Mouse (Mus musculus) myocyte (in vitro differentiated cells): ENCODE data around the gene Flywch2. TPM values are rescaled to one million over a fixed set of nuclear protein-coding genes. Genes with fewer than 3 reads are reported as not detected.
"Not testable (repeated sequence)": the region's sequence is repeated elsewhere in the genome, so short reads cannot be mapped to it uniquely, and the experiment has no call there.

ENCODE experiments used
- H3K27me3 ChIP-seq: one replicate; pipeline ENCODE4 v1.6.1; 2011; ENCODE audit not compliant: control insufficient read depth, insufficient read depth, insufficient read length
- H3K36me3 ChIP-seq: one replicate; pipeline ENCODE4 v1.6.1; 2011; ENCODE audit not compliant: control insufficient read depth, insufficient read depth
- H3K4me2 ChIP-seq: one replicate; pipeline ENCODE4 v1.6.1; 2011; ENCODE audit warnings: low read depth, control low read depth
- H3K4me3 ChIP-seq: one replicate; pipeline ENCODE4 v1.5.1; 2011; ENCODE audit warnings: mild to moderate bottlenecking, control low read depth, moderate library complexity
- H3K79me2 ChIP-seq: one replicate; pipeline ENCODE4 v1.6.1; 2011; ENCODE audit not compliant: control insufficient read depth, insufficient read depth
- H3ac ChIP-seq: one replicate; pipeline ENCODE4 v1.6.1; 2011; ENCODE audit not compliant: control insufficient read depth, insufficient read length
- CEBPB ChIP-seq: IDR thresholded peaks from 2 replicates; pipeline ENCODE4 v1.6.1; 2011; ENCODE audit warnings: mild to moderate bottlenecking, moderate library complexity; ENCODE audit not compliant: poor library complexity, insufficient read depth, severe bottlenecking
- E2F4 ChIP-seq: IDR thresholded peaks from one replicate; pipeline ENCODE4 v1.6.1; 2011; ENCODE audit warnings: mild to moderate bottlenecking, control low read depth, moderate library complexity; ENCODE audit not compliant: insufficient read depth
- MAX ChIP-seq: IDR thresholded peaks from one replicate; pipeline ENCODE4 v1.6.1; 2011; ENCODE audit warnings: low read depth, mild to moderate bottlenecking, control low read depth
- MYOD1 ChIP-seq, 3 experiments: IDR thresholded peaks; one replicate each; pipeline ENCODE4 v1.6.1; 2011; ENCODE audit warnings: control low read depth in 2 of 3, low read depth in 2 of 3, mild to moderate bottlenecking in 2 of 3, moderate library complexity in 1 of 3; ENCODE audit not compliant: insufficient read length in 2 of 3, control insufficient read depth in 1 of 3
- MYOG ChIP-seq, 3 experiments: IDR thresholded peaks; one replicate each; pipeline ENCODE4 v1.6.1; 2011; ENCODE audit warnings: control low read depth in 2 of 3, low read depth in 2 of 3, mild to moderate bottlenecking in 2 of 3; ENCODE audit not compliant: insufficient read length in 2 of 3, control insufficient read depth in 1 of 3, insufficient read depth in 1 of 3
- POLR2A ChIP-seq: IDR thresholded peaks from one replicate; pipeline ENCODE4 v1.6.1; 2011; ENCODE audit warnings: low read depth, mild to moderate bottlenecking, control low read depth, moderate library complexity; ENCODE audit not compliant: insufficient read length
- POLR2AphosphoS2 ChIP-seq: IDR thresholded peaks from one replicate; pipeline ENCODE4 v1.6.1; 2011; ENCODE audit warnings: low read depth, control low read depth; ENCODE audit not compliant: insufficient read length
- REST ChIP-seq: IDR thresholded peaks from one replicate; pipeline ENCODE4 v1.6.1; 2011; ENCODE audit warnings: mild to moderate bottlenecking, control low read depth, moderate library complexity; ENCODE audit not compliant: insufficient read depth, insufficient read length
- SRF ChIP-seq: IDR thresholded peaks from one replicate; pipeline ENCODE4 v1.6.1; 2011; ENCODE audit warnings: low read depth; ENCODE audit not compliant: control insufficient read depth, insufficient read length
- TCF12 ChIP-seq: IDR thresholded peaks from one replicate; pipeline ENCODE4 v1.6.1; 2011; ENCODE audit warnings: mild to moderate bottlenecking, control low read depth; ENCODE audit not compliant: poor library complexity, insufficient read depth, severe bottlenecking
- TCF3 ChIP-seq: IDR thresholded peaks from one replicate; pipeline ENCODE4 v1.6.1; 2011; ENCODE audit warnings: low read depth, control low read depth; ENCODE audit not compliant: insufficient read length
- USF1 ChIP-seq: IDR thresholded peaks from one replicate; pipeline ENCODE4 v1.6.1; 2011; ENCODE audit warnings: low read depth, mild to moderate bottlenecking, control low read depth, moderate library complexity
- polyA plus RNA-seq: library from polyadenylated mRNA; unstranded; fragments of >200 nt; fragmentation: generic; extraction: Trizol; gene quantifications from one replicate; pipeline ENCODE4 v1.2.1, GENCODE M21; 2012; ENCODE audit warnings: missing spikeins

Flywch2 gene
- polyA plus RNA-seq, 1 experiment: 0.42 TPM

DNA sequence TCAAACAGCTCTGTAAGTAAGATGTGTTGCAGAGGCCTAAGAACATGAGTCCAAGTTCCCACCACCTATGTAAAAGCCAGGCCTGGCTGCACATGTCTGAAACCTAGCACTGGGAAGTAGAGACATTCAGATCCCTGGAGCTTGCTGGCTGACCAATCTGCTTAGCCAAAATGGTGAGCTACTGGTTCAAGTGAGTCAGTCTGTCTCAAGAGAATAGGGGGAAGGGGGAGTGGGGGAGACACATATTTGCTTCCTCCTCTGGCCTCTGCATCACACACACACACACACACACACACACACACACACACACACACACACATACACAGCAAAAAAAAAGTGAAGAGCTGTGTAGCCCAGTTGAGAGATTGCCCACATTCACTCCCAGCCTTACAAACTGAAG lies 2.5 kb downstream of the Flywch2 start:
- Histone ChIP-seq H3K4me3 (no peak overlapping the region), H3ac (no peak overlapping the region), H3K4me2 (no peak overlapping the region), H3K79me2 (no peaks in the 10 kb centered on the region), H3K36me3 (no peaks in the 10 kb centered on the region), H3K27me3 (no peaks in the 10 kb centered on the region)
- no peak for TF ChIP-seq MYOG (IDR thresholded peaks at IDR 0.05; ENCODE audit: control insufficient read depth in 1 of 3, insufficient read depth in 1 of 3, insufficient read length in 2 of 3, low read depth in 2 of 3)

DNA sequence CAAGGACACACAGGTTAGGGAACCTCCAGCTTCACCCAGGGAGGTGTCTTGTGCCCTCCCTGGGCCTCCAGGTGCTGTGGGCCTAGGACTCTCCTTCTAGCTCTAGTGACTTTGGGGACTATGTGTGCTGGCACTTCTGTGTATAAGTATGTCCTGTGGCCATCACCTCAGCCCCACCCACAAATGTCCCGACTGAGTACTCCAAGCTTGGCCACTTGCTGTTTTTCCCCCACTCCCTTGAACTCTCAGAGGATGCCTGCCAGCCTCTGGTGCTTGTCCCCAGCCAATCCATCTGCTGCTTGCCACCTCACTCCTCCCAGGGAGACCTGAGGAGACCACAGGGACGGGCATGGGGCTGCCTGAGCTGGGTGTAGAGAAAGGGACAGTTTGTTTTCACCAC lies 7.4 kb downstream of the Flywch2 start:
- Histone ChIP-seq H3K27me3 (no peaks in the 10 kb centered on the region), H3ac (no peak overlapping the region), H3K79me2 (no peaks in the 10 kb centered on the region), H3K36me3 (no peaks in the 10 kb centered on the region), H3K4me2 (no peak overlapping the region), H3K4me3 (no peak overlapping the region)
- TF ChIP-seq POLR2AphosphoS2 (no peak), E2F4 (no peak)

DNA sequence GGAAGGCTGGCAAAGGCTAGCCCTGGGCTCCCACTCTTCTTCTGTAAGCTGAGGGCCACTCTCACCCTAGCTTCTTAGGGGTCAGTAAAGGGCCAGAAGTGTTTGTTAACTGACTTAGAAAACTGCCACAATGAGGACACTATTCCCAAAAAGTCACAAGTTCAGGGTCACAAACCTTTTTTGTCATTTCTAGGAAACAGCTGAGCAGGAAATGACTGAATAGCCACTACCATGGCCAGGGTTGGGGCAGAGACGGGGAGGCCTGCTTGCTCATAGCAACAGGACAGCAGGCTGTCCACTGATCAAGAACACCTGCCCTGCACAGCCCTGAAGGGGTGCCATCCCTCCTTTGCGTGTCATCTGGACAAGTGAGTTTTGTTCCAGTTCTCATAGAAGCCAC lies 8.7 kb downstream of the Flywch2 start:
- H3K4me2 ChIP-seq: no peak overlapping the region
- no peaks in the 10 kb centered on the region for H3K36me3 ChIP-seq
- TF ChIP-seq POLR2A (no peak), POLR2AphosphoS2 (no peak)
- no peaks in the 10 kb centered on the region for H3K27me3 ChIP-seq
- no peaks in the 10 kb centered on the region for H3K79me2 ChIP-seq
- H3K4me3 ChIP-seq: no peak overlapping the region
- H3ac ChIP-seq: no peak overlapping the region

DNA sequence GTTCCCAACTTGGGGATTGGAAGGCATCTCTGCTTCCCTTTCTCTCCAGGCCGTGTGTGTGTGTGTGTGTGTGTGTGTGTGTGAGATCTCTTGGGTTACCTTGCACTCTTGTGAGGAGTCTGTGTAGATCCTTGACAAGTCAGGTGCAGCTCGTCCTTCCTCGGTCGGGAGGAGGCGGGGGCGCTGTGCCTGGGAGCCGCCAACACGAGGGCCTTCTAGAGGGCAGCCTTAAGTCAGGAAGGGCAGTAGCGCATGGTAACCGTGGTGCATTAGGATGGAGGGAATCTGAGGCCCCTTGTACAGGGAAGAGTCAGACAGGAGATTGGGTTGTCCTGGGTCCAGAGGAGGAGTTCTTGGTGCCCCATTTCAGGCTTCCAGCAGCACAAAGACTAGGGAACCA lies 9.7 kb downstream of the Flywch2 start:
- no peaks in the 10 kb centered on the region for H3K27me3 ChIP-seq
- H3ac ChIP-seq: no peak overlapping the region
- TF ChIP-seq MYOD1 (IDR thresholded peaks at IDR 0.05; ENCODE audit: control insufficient read depth in 1 of 3, insufficient read length in 2 of 3, low read depth in 2 of 3) (no peak), REST (no peak), MYOG (IDR thresholded peaks at IDR 0.05; ENCODE audit: control insufficient read depth in 1 of 3, insufficient read depth in 1 of 3, insufficient read length in 2 of 3, low read depth in 2 of 3) (no peak), SRF (no peak), TCF3 (no peak), POLR2A (no peak), E2F4 (no peak), TCF12 (no peak), CEBPB (no peak), MAX (no peak), USF1 (no peak), POLR2AphosphoS2 (no peak)
- H3K36me3 ChIP-seq: no peaks in the 10 kb centered on the region
- no peaks in the 10 kb centered on the region for H3K79me2 ChIP-seq
- H3K4me2 ChIP-seq: no peak overlapping the region
- no peak overlapping the region for H3K4me3 ChIP-seq

DNA sequence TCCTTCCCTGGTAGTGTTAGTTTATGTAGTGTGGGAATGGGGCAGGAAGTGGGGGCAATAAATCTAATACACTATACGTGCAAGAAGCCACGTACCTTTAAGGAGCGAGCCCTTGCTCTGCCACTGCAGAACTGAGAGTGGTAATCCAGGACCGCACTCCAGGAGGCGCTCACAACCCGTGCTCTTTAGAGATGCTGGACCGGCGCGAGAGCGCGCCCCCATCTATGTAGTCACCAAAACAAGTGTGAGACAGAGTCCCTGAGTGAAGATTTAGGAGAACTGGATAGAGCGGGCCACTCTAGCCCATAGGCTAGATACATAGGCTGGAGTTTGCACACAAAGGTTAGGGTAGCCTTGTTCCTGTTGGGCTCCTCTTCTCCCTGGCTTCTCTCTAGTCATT lies 11.8 kb downstream of the Flywch2 start:
- Histone ChIP-seq H3ac (no peak overlapping the region), H3K79me2 (peaks cover 12% of the 10 kb centered on the region), H3K27me3 (no peaks in the 10 kb centered on the region), H3K36me3 (no peaks in the 10 kb centered on the region), H3K4me3 (no peak overlapping the region), H3K4me2 (no peak overlapping the region)
- TF ChIP-seq MYOD1 (IDR thresholded peaks at IDR 0.05; ENCODE audit: control insufficient read depth in 1 of 3, insufficient read length in 2 of 3, low read depth in 2 of 3) (no peak), TCF3 (no peak)

DNA sequence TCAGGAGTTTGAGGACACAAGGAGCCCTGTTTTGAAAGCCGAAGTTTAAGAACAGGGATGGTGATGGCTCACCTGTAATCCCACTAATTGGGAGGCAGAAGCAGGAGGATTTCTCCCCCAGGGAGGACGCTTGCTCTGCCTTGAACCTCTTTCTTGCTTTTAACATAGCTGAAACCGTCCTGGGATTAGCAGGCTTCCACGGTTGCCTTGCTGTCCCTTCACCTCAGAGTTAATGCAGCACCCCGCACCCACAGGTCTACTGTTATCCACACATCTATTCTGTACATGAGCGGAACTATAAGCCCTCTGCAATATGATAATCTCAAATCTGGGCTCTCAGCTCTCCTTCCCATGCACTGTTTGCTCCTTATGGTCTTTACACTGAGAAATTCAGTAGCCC lies 12.2 kb downstream of the Flywch2 start:
- no peak overlapping the region for H3K4me3 ChIP-seq
- no peaks in the 10 kb centered on the region for H3K36me3 ChIP-seq
- H3K79me2 ChIP-seq: peaks cover 12% of the 10 kb centered on the region
- no peak overlapping the region for H3ac ChIP-seq
- no peaks in the 10 kb centered on the region for H3K27me3 ChIP-seq
- H3K4me2 ChIP-seq: no peak overlapping the region
- TF ChIP-seq TCF12: no peak

DNA sequence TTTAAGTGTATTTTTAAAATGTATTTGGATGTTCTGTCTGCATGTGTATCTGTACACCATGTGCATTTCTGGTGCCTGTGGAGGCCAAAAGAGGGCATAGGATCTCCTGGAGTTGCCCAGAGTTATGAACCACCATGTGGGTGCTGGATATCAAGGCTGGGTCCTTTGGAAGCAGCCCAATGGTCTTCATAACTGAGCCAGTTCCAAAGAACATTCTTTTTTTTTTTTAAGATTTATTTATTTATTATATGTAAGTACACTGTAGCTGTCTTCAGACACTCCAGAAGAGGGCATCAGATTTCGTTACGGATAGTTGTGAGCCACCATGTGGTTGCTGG lies 13.7 kb downstream of the Flywch2 start:
- H3K79me2 ChIP-seq: peaks cover 12% of the 10 kb centered on the region
- H3K4me3 ChIP-seq, H3ac ChIP-seq, H3K27me3 ChIP-seq, H3K36me3 ChIP-seq, H3K4me2 ChIP-seq: not testable (repeated sequence)
